Mouse (Mus musculus): ENCODE results near the gene Rasal1.
A peak's percentile ranks its signal among the peaks of the same experiment; 100 is the strongest.

Gene Rasal1

DNA sequence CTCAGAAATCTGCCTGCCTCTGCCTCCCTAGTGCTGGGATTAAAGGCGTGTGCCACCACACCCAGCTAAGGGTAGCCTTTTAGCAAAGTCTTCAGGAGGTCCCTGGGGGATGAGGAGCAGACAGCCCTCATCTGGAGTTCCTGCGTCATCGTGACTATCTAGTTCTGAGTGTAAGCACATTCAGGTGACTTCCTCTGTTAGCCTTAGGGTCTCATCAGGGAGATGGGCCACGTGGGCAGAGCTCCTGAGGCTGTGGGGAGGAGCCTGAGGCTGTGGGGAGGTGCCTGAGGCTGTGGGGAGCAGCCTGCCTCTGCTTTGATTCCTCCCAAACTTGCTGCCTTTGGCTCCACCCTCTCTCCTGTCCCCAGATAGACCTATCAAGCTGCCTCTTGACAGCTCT lies 48.3 kb downstream of the Rasal1 start:
- DNase-seq = no peak

DNA sequence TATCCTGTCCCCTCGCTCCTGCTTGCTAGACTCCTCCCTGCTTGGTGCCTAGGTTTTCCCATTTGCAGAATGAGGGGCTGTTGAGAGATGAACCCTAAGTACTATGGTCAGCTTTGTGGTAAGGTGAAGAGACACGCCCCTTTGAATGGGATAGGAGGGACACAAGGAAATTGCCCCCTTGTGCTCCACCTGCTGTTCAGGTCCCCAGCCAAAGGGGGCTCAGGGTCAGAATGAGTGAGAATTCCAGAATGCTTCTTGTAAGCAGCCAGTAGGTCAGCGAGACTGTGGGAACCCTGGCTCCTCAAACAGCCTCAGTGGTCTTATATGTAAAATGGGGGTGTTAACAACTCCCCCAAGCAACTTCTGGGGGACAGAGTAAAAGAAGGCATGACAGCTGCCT lies 49.6 kb downstream of the Rasal1 start:
- no peak for DNase-seq

DNA sequence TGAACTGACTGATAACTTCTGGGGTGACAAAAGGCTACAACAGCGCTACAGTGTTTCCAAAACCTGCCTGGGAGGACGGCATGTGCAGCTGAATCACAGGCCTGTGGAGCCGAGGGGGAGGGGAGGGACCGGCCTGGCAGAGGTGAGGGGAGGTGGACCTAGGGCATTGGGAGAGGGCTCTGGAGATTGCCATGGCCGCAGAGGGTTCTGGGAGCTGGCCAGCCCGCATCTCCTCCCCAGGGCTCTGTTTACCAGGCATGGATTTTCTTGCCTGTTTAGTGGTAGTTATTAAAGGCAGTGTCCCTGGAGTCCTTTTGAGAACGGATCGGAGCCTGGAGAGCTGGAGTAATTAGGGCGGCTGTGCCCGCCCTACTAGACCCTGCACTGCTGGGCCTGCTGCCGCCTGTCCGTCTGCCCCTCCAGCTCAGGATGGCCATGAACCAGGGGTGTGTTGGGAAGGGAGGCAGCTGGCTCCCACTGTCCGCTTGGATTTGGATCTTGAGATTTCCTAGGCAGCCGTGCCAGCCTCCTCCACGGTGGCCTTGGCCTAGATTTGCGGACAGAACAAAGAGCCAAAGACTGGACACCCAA lies 50.3 kb downstream of the Rasal1 start:
- DNase-seq = peak; percentile 71

DNA sequence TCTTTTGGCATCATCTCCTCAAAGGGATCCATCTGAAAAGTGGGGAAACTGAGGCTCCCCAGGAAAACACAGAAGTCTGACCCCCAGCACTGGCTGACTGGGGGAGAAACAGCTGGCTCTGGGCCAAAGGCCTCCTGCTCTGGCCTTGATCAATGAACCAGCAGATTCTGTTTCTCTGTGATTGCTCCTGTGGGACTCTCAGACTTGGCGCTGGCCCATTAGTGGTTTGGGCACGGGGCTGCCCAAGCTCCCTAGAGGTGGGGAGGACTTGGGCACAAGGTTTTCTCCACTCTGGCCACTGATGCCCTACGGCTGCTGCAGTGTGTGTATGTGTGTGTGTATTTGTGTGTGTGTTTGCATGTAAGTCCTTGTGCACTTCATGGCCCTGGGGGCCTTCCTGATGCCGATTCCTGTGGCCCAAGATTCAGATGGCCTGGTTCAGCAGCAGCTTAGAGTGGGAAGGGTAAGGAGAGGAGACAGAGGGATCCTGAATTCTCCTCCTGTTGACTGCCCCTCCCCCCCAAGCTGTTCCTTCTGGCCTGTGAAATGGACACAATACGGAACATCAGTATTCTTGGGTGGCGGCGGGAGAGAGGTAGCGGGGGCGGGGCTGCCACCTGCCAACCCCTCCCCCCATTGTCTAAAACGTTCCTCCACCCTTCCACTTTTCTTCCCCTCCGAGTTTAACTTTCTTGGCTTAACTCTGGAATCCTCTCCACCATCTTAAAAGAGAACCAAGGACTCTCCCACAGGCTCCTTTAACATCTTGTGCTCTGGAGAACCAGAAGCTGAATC lies 52.6 kb downstream of the Rasal1 start:
- DNase-seq = no peak

DNA sequence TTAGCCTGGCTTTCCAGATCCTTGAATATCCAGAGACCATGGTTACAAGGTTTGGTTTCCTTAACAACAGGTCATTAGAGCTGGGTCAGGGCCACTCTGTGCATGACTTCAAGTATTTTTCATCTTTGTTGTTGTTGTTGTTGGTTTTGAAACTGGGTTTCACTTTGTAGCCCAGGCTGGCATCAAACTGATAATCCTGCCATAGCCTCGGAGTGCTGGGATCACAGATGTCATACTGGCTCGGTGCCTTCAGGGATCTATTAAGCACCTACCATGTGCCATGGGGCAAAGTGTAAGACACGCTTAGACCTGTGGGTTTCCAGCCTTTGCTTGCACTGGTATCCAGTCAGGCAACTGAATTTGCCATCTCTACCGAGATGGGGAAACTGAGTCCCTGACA lies 53.8 kb downstream of the Rasal1 start:
- peak; percentile 83 for DNase-seq

DNA sequence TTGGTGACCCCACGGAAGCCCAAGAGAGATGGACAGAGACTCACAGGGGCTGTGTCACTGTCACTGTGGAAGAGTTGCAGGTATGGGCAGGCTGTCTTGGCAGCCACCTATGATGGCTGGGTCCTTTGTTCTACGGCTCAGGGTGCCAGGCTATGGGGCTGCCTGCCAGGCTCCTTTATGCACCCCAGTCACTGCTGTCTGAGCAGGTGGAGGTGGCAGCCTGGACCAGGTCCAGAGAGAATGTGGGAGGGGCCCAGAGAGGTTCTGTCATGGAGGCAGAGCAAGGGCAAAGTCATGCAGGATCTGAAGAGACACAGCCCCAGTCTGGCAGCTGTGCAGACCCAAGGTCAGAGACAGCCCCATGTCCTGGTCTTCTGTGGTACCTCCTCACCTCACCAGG lies 54.4 kb downstream of the Rasal1 start:
- DNase-seq = peak; percentile 93

DNA sequence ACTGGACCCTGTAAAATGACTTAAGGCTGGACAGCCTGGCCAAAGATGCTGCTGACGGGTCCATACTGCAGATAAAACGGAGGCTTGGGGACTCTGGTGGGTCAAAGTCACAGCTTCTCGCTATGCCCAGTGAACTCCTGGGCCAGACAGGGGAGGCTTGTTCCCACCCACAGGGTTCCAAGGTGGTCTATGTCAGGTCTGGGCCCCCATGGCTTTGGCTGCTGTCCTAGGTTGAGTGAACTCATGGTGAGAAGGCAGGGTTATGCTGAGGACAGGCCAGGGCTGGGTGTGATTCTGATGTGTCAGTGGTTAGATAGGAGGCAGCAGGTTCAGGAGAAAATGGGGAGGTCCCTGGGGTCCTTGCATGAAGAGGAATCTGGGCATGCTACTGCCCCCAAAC lies 55.0 kb downstream of the Rasal1 start:
- peak; percentile 50 for DNase-seq

DNA sequence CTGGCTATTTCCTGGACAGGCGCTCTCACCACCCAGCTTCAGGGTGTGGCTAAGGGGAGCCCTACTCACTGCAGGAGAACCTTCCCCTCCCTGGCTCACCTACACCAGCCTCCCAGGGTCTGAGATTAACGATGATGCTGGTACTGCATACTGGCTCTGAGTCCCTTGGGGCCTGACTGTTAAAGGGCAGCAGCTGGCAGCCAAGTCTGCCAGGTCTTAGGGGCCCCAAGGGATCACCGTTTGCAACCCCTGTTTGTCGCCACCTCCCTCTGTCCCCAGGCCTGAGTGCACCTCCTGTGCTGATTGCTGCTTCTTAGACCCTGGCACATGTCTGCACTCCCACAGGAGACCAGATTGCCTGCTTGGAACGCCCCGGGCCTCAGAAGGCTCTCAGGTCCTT lies 55.8 kb downstream of the Rasal1 start:
- DNase-seq = no peak

DNA sequence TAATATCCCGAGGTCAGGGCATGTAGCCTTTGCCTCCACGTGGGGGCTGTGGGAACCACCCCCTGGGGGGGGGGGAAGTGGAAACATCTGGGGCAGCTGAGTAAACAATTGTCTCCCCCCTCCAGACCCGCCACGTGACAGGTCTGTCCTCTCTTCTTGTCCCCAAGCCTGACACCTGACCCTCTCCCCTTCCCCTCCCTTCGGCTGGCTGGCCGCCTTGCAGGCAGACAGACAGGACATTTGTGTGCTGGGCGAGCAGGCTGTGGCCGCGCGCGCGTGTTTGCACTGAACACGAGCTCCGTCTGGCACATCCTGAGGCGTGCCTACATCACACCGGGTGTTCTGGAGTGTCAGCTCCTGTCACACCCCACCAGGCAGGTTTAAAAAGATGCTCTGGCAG lies 57.9 kb downstream of the Rasal1 start:
- peak; percentile 68 for DNase-seq

DNA sequence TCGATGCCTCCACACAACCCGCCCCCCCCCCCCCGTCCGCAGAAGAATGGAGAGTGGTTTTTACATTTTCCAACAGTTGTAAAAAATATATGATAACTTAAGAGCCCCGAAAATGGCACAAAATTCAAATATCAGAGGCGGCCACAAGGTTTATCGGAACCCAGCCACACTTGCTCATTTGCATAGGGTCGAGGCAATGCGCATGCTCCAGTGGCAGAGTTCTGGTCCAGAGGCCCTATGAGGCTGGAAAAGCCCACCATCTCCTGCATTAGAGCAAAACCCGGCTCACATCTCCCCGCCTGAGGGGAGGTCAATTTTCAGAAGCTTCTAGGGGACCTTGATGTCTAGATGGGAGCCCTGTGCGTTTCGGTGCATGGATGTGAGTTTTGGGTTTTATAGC lies 58.4 kb downstream of the Rasal1 start:
- no peak for DNase-seq

DNA sequence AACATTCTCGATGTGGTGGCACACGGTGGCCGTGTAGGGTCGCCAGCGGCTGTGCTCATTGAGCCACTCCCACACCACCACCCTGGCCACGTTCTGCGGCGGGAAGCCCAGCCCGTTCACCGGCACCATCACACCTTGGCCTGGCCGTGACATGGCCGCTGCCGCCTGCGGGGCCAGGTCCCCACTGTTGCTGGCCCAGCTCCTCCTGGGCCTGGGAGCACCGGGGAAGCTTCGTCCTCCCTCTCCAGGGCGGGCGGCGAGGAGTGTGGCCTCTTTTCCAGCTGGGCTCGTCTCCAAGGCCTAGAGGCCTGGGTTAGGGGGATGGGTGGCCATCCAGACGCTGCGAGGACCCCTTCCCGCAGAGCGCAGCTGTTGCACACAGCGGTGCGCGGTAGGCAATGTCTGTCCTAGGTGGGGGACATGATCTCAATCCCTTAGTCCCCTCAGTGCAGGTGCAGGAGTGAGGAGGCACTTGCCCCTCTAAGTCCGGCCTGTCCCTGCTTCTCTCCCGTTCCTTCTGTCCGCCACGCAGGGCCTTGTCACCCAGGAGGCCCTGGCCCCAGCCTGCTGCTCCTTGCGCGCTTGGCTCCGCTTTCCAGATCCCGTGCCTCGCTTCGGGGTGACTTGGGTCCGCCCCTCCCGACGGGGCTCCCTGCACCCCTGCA lies 61.7 kb downstream of the Rasal1 start:
- peak; percentile 77 for DNase-seq

DNA sequence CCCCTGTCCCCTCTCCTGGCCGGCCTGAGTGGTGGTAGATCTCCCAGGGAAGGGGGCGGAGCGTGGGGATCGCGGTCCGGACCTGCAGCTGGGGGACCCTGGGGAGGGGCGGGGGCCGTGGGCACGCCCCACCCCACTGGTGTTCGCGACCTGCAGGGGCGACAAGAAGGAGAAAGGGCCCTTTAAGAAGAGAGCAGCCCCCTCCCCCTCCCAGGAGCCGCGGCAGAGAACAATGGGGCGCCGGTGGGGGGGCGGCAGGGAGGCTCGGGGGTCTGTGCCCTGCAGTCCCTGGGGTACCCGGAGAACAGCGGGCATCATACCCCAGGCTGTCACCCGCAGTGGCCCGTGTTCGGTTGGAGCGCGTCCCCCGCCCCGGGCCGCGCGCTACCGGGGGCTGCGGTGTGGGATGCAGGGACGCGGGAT lies 62.2 kb downstream of the Rasal1 start:
- peak; percentile 57 for DNase-seq

DNA sequence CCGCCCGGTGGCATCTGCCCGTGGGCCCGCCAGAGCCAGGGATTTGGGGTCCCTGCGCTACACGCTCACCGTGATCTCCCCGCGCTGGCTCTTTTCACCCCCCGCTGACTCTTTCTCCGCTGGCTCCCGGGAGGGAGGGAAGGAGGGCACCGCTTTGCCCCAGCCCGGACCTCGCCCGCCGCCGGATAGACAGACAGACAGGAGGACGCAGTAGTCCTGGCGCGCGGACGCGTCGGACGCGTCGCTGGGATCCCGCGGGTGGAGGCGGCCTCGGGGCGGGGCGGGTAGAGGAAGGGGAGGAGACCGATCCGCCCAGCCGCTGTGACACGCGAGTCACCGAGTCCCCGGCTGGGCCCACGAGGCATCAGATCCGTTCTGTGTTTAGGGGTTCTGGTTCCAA lies 62.8 kb downstream of the Rasal1 start:
- peak; percentile 77 for DNase-seq

DNA sequence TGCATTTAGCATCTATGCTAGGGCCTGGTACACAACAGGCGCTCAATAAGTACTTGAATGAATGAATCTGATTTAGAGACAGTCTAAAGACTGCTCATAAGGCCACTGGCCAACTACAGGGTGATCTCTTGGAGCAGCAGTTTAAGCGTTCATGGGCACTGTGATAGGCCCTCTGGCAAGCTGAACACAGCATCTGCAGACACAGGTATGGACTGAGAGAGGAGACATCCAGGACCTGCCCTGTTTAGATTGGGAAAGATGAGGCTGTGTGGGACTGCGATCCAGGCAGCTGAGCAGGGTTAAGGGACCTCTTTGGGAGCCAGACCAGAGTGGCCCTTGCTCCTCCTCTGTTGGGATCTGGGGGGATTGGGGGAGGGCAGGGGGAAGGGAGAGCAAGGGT lies 63.2 kb downstream of the Rasal1 start, which contains the start of gene Dtx1:
Gene Dtx1, minus strand, starts transcription at position 101 of the 400 bp plus-strand sequence.
- no peak for DNase-seq

DNA sequence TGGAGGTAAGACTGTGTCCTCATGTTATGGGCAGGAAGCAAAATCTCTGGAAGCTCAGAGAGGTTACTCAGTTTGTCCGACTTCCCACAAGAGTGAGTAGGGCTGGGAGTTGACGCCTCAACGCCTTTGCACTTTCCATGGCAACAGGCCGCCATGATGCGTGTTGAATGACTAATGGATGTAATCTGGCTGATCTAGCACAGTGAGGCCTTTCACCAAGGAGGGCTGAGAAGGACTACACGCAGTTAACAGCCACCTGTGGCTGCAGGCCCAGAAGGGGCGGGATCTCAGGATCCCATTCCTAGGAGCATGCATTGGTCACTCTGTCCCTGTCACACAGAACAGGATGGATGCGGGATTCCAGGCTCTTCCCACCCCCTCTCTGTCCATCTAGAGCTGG lies 64.1 kb downstream of the Rasal1 start:
- DNase-seq = peak; percentile 48

DNA sequence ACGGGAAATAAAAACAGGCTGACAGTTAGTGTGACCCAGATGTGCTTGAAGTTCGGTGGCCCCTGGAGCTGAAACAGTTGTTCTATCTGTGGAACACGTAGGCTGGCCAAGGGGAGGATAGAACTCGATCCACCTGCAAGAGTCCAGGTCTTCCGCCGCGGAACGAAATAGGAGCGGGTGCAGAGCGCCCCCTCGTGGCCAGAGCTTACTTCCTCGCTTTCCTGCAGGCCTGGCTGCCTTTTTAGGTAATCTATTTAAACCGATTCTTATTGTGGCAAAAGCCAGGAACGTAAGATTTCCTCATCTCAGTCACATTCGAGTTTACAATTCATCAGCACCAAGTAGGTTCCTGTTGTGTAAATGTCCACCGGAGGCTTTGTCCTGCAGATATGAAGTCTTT lies 65.7 kb downstream of the Rasal1 start:
- DNase-seq = peak; percentile 86

DNA sequence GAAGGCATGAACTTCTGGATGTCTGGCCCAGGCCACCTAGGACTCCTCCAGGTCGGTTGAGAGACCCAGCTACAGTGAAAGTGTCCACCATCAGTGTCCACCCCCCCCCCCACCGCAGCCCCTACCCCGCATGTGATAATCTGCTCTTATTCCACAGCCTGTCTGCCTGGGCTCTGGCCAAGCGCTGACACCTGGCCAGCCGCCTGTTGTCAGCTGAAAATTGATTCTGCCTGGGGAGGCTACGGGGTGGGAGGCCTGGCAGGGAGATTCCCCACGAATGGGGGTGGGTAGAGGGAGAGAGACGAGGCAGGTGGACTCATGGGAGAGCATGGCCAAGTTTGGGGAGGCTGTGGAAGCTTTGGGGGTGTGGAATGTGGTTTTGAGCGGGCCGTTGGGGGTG lies 68.5 kb downstream of the Rasal1 start:
- DNase-seq = no peak

DNA sequence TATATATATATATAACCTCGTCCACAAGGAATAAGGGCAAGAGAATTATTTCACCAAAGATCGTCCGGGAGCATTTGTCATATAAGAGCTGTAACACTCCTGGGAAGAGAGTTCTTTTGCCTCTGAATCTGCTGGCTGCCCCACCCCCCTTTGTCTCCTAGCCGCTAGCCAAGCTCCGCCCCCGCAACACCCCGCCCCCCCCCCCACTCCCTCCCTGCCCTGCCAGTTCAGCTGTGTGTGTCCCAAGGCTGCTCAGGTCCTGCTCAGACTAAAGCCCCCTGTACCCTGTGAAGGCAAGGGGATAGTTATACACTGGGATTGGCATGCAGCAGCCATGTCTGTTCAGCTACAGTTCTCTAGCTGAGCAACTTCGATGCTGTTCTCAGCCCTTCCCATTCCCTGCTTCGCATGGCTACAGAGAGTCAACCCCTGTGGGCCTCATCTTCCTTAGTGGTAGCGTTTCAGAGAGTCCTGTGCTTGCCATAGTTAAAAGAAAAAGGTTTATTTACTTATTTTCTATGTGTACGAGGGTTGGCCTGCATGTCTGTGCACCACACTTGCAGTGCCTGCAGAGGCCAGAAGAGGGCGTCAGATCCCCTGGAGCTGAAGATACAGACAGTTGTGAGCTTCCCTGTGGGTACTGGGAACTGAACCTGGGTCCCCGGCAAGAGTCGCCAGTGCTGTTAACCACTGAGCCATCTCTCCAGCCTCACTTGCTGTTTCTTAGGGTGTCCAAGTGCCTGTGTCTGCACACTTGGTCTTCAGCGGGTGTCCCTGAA lies 70.2 kb downstream of the Rasal1 start:
- no peak for DNase-seq

DNA sequence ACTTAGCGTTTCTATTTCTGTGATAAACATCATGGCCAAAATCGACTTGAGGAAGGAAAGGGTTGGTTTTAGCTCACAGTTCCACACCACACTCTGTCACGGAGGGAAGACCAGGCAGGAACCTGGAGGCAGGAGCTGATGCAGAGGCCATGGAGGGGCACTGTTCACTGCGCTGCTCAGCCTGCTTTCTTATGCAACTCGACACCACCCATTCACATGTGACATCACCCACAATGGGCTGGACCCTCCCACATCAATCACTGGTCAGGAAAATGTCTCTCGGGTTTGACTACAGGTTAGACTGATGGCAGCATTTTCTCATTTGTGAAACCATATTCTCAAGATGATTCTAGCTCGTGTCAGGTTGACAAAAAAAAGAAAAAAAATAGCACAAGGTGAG lies 72.4 kb downstream of the Rasal1 start:
- DNase-seq = no peak

DNA sequence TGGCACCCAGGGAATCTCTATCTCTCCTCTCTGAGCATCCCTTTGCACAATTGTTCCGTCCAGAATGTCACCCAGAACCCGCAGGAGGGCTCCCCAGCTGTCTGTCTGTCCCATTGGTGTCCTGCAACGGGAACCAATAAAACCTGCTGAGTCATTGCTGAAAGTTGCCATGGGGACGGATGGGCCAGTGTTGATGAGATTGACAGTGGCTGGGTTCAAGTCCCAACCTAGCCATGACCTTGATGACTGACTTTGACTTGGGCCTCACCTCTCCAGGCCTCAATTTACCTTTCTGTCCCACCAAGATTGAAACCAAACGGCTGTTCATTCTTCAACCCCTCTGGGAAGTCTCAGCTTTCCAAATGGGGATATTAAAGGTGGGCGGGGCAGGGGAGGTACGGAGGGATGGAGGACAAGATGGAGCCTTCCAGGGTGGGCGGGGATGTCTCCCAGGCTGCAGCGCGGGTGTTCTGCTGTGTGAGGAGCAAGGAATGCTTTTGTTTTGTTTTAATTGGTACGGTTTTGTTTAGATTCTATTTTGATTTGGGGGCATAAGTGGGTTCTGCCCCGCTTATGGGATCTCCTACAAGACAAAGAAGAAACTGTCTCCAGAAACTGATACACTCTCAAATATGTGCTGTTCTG lies 77.3 kb downstream of the Rasal1 start:
- DNase-seq = no peak
